Mouse (Mus musculus) bone marrow macrophage, adult 2 months (primary cell): ENCODE data around the gene Vsx2.

ENCODE experiments used
- CTCF ChIP-seq: IDR thresholded peaks from 2 replicates; pipeline ENCODE4 v1.5.1; 2012; ENCODE audit warnings: low read depth, mild to moderate bottlenecking, low read length, moderate library complexity
- POLR2A ChIP-seq: IDR thresholded peaks from 2 replicates; pipeline ENCODE4 v1.6.1; 2012; ENCODE audit warnings: mild to moderate bottlenecking, low read depth, low read length, borderline replicate concordance

DNA sequence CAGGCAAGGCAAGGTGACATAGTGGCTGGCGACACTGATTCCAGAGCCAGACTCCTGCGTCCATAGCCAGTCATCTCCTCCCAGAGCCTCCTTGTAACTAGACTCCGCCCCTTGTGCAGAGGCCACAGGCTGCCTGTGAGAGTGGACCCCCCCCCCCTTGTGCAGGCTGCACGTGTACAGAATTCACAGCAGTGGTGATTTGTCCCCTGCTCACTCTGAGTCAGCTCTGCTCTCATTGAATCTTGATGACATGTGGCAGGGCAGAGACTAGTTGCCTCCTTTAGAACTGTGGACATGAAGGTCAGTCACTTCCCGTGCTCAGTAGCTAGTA is 8.8 kb downstream of the Vsx2 start:
- TF ChIP-seq POLR2A (no peak), CTCF (no peak)
